Mouse (Mus musculus) forebrain, postnatal 0 days (tissue): ENCODE measurements around the gene Pilrb1. TPM values are rescaled to one million over a fixed set of nuclear protein-coding genes. Genes with fewer than 3 reads are reported as not detected.
"Not testable (repeated sequence)": the region's sequence is repeated elsewhere in the genome, so short reads cannot be mapped to it uniquely, and the experiment has no call there.

Source experiments
- ATAC-seq: fragments of 200-750 bp; cut with Nextera tagmentation; 2 replicates; pipeline ENCODE4 v1.8.0; 2017; ENCODE audit warnings: mild to moderate bottlenecking, moderate library complexity
- DNase-seq: peaks from one replicate; pipeline ENCODE4 v3.0.0-alpha.2; 2015
- H3K27ac ChIP-seq: fragments of 300-500 bp; sonication (generic); 2 replicates; pipeline ENCODE4 v1.5.1; 2014; ENCODE audit warnings: low read depth, mild to moderate bottlenecking, antibody characterized with exemption, low read length, moderate library complexity, mixed read lengths
- H3K27me3 ChIP-seq: fragments of 300-500 bp; sonication (generic); 2 replicates; pipeline ENCODE4 v1.6.1; 2014; ENCODE audit warnings: mild to moderate bottlenecking, low read length, mixed read lengths; ENCODE audit not compliant: insufficient read depth
- H3K36me3 ChIP-seq: fragments of 300-500 bp; sonication (generic); 2 replicates; pipeline ENCODE4 v1.6.1; 2014; ENCODE audit warnings: mild to moderate bottlenecking, moderate library complexity; ENCODE audit not compliant: insufficient read depth
- H3K4me1 ChIP-seq: fragments of 300-500 bp; sonication (generic); 2 replicates; pipeline ENCODE4 v1.6.1; 2014; ENCODE audit warnings: antibody characterized with exemption; ENCODE audit not compliant: insufficient read depth
- H3K4me2 ChIP-seq: fragments of 300-500 bp; sonication (generic); 2 replicates; pipeline ENCODE4 v1.6.1; 2014; ENCODE audit warnings: low read depth, mild to moderate bottlenecking, moderate library complexity
- H3K4me3 ChIP-seq: fragments of 300-500 bp; sonication (generic); 2 replicates; pipeline ENCODE4 v1.5.1; 2014; ENCODE audit warnings: low read depth, low read length, mixed read lengths
- H3K9ac ChIP-seq: fragments of 300-500 bp; sonication (generic); 2 replicates; pipeline ENCODE4 v1.6.1; 2014; ENCODE audit warnings: mild to moderate bottlenecking
- H3K9me3 ChIP-seq: fragments of 300-500 bp; sonication (generic); 2 replicates; pipeline ENCODE4 v1.6.1; 2016; ENCODE audit warnings: low read length
- CTCF ChIP-seq: sonication (generic); IDR thresholded peaks from 2 replicates; pipeline ENCODE4 v1.5.1; 2016; ENCODE audit warnings: antibody characterized with exemption, control low read depth, low read depth
- WGBS: fragments of 180-500 bp; shearing (Covaris S2); extraction: QIAGEN DNeasy Blood & Tissue Kit; methylation state at CpG from one replicate; pipeline ENCODE4 v1.1.7; 2014; 5-methylcytosine and 5-hydroxymethylcytosine counted together
- polyA plus RNA-seq: library from polyadenylated mRNA; unstranded; fragments of >200 nt; fragmentation: Nextera tagmentation; extraction: Ambion mirVana; gene quantifications from 2 replicates; pipeline ENCODE4 v1.2.1, GENCODE M21; 2015
- total RNA-seq: library from RNA; depleted of rRNA; stranded (reverse); fragments of >200 nt; gene quantifications from 2 replicates; pipeline ENCODE4 v1.2.3, GENCODE M21; 2014

Gene Pilrb1
- total and polyA plus RNA-seq, 2 experiments from 2014 or later = not detected

GRCm38 (mm10) chr5:137836611-137837010 lies 21.3 kb downstream of the Pilrb1 start:
- Histone ChIP-seq H3K4me3 (no peak overlapping the region), H3K4me2 (no peak overlapping the region), H3K9me3 (no peaks in the 10 kb centered on the region), H3K36me3 (no peaks in the 10 kb centered on the region), H3K4me1 (no peaks in the 10 kb centered on the region), H3K27me3 (no peaks in the 10 kb centered on the region), H3K27ac (no peak overlapping the region), H3K9ac (no peak overlapping the region)
- TF ChIP-seq CTCF = no peak
- DNase-seq (no peak), ATAC-seq (no peak)

- not testable (repeated sequence) for H3K27ac ChIP-seq, DNase-seq, H3K9ac ChIP-seq, H3K27me3 ChIP-seq, H3K4me3 ChIP-seq, H3K4me2 ChIP-seq, H3K9me3 ChIP-seq, ATAC-seq, H3K4me1 ChIP-seq, H3K36me3 ChIP-seq
- WGBS = 60% methylated on average over 2 of the region's 2 CpGs
These were observed 21.9 kb downstream of the Pilrb1 start, which contains the start of gene Pilra for GRCm38 (mm10) chr5:137835966-137836520. TSS of gene Pilra (minus strand) at chr5:137836281.

GRCm38 (mm10) chr5:137833500-137833899 lies 24.4 kb downstream of the Pilrb1 start:
- TF ChIP-seq CTCF = no peak
- H3K4me3 ChIP-seq = no peak overlapping the region
- no peaks in the 10 kb centered on the region for H3K9me3 ChIP-seq
- no peak overlapping the region for H3K4me2 ChIP-seq
- no peaks in the 10 kb centered on the region for H3K36me3 ChIP-seq
- no peak overlapping the region for H3K9ac ChIP-seq
- H3K27ac ChIP-seq = no peak overlapping the region
- H3K4me1 ChIP-seq = no peaks in the 10 kb centered on the region
- DNase-seq (no peak), ATAC-seq (no peak)
- no peaks in the 10 kb centered on the region for H3K27me3 ChIP-seq
- WGBS = 52% methylated on average over 4 of the region's 4 CpGs

- no peak overlapping the region for H3K27ac ChIP-seq
- no peak overlapping the region for H3K9ac ChIP-seq
- no peak for DNase-seq
- no peak for ATAC-seq
- H3K9me3 ChIP-seq = no peaks in the 10 kb centered on the region
- H3K4me1 ChIP-seq = no peaks in the 10 kb centered on the region
- no peak overlapping the region for H3K4me3 ChIP-seq
- no peak for TF ChIP-seq CTCF
- no peak overlapping the region for H3K4me2 ChIP-seq
- no peaks in the 10 kb centered on the region for H3K27me3 ChIP-seq
- WGBS = 84% methylated on average over 6 of the region's 6 CpGs
- H3K36me3 ChIP-seq = no peaks in the 10 kb centered on the region
These were observed 26.4 kb downstream of the Pilrb1 start for GRCm38 (mm10) chr5:137831506-137831905.

- no peaks in the 10 kb centered on the region for H3K36me3 ChIP-seq
- 88% methylated on average over 4 of the region's 4 CpGs for WGBS
- DNase-seq (no peak), ATAC-seq (no peak)
- H3K9ac ChIP-seq = no peak overlapping the region
- H3K4me3 ChIP-seq = no peak overlapping the region
- TF ChIP-seq CTCF = no peak
- H3K9me3 ChIP-seq = no peaks in the 10 kb centered on the region
- no peaks in the 10 kb centered on the region for H3K27me3 ChIP-seq
- H3K4me2 ChIP-seq = no peak overlapping the region
- H3K4me1 ChIP-seq = no peaks in the 10 kb centered on the region
- H3K27ac ChIP-seq = no peak overlapping the region
These were observed 26.8 kb downstream of the Pilrb1 start for GRCm38 (mm10) chr5:137831106-137831505.

- no peak for ATAC-seq
- no peaks in the 10 kb centered on the region for H3K4me1 ChIP-seq
- H3K36me3 ChIP-seq = no peaks in the 10 kb centered on the region
- no peaks in the 10 kb centered on the region for H3K27me3 ChIP-seq
- no peak for DNase-seq
- H3K4me2 ChIP-seq = no peak overlapping the region
- H3K9me3 ChIP-seq = no peaks in the 10 kb centered on the region
- no peak overlapping the region for H3K27ac ChIP-seq
- no peak for TF ChIP-seq CTCF
- H3K9ac ChIP-seq = no peak overlapping the region
- H3K4me3 ChIP-seq = no peak overlapping the region
- 73% methylated on average over 7 of the region's 7 CpGs for WGBS
These were observed 27.7 kb downstream of the Pilrb1 start for GRCm38 (mm10) chr5:137830238-137830637.

- no peak for ATAC-seq
- Histone ChIP-seq H3K36me3 (no peaks in the 10 kb centered on the region), H3K27ac (no peak overlapping the region), H3K4me2 (no peak overlapping the region), H3K4me3 (no peak overlapping the region), H3K9ac (no peak overlapping the region), H3K9me3 (no peaks in the 10 kb centered on the region), H3K4me1 (no peaks in the 10 kb centered on the region), H3K27me3 (no peaks in the 10 kb centered on the region)
- TF ChIP-seq CTCF = no peak
- 82% methylated on average over 6 of the region's 6 CpGs for WGBS
- no peak for DNase-seq
These were observed 29.2 kb downstream of the Pilrb1 start for GRCm38 (mm10) chr5:137828694-137829093.
